Mouse (Mus musculus): ENCODE results near the gene 1700069L16Rik.
A peak's percentile ranks its signal among the peaks of the same experiment; 100 is the strongest.

1700069L16Rik gene

GRCm38 (mm10) chr5:113724446-113724845, at the start of gene 1700069L16Rik:
Gene 1700069L16Rik, minus strand, starts transcription at chr5:113724772.
- DNase-seq (ENCODE audit: low spot score), result peak; percentile 74

- peak; percentile 71 for DNase-seq (ENCODE audit: low spot score)
Measured at GRCm38 (mm10) chr5:113773664-113774063, 49.1 kb upstream of the 1700069L16Rik start.

- DNase-seq (ENCODE audit: low spot score), result no peak
Measured at GRCm38 (mm10) chr5:113772905-113773519, 48.4 kb upstream of the 1700069L16Rik start.

GRCm38 (mm10) chr5:113772450-113772895, 47.9 kb upstream of the 1700069L16Rik start, which contains the start of the genes Sart3 and Iscu:
Gene Sart3, minus strand, starts transcription at chr5:113772510.
Gene Iscu, plus strand, starts transcription at chr5:113772748.
- DNase-seq (ENCODE audit: low spot score), result peak; percentile 81

GRCm38 (mm10) chr5:113771213-113772162, 46.9 kb upstream of the 1700069L16Rik start:
- DNase-seq (ENCODE audit: low spot score), result peak; percentile 79

GRCm38 (mm10) chr5:113768806-113769205, 44.2 kb upstream of the 1700069L16Rik start:
- DNase-seq (ENCODE audit: low spot score), result no peak

GRCm38 (mm10) chr5:113765641-113766526, 41.3 kb upstream of the 1700069L16Rik start:
- DNase-seq (ENCODE audit: low spot score), result no peak

- DNase-seq (ENCODE audit: low spot score), result no peak
Measured at GRCm38 (mm10) chr5:113764426-113764825, 39.9 kb upstream of the 1700069L16Rik start.

- no peak for DNase-seq (ENCODE audit: low spot score)
Measured at GRCm38 (mm10) chr5:113761585-113761984, 37.0 kb upstream of the 1700069L16Rik start.

GRCm38 (mm10) chr5:113755347-113756030, 30.9 kb upstream of the 1700069L16Rik start:
- no peak for DNase-seq (ENCODE audit: low spot score)

- no peak for DNase-seq (ENCODE audit: low spot score)
Measured at GRCm38 (mm10) chr5:113751521-113752157, 27.1 kb upstream of the 1700069L16Rik start.

- no peak for DNase-seq (ENCODE audit: low spot score)
Measured at GRCm38 (mm10) chr5:113748556-113749331, 24.2 kb upstream of the 1700069L16Rik start.

GRCm38 (mm10) chr5:113747629-113748028, 23.1 kb upstream of the 1700069L16Rik start:
- DNase-seq (ENCODE audit: low spot score), result no peak

GRCm38 (mm10) chr5:113737607-113738237, 13.2 kb upstream of the 1700069L16Rik start:
- DNase-seq (ENCODE audit: low spot score), result no peak

GRCm38 (mm10) chr5:113736522-113737164, 12.1 kb upstream of the 1700069L16Rik start:
- DNase-seq (ENCODE audit: low spot score), result no peak

GRCm38 (mm10) chr5:113736113-113736502, 11.5 kb upstream of the 1700069L16Rik start:
- no peak for DNase-seq (ENCODE audit: low spot score)

- DNase-seq (ENCODE audit: low spot score), result peak; percentile 74
Measured at GRCm38 (mm10) chr5:113735345-113736112, 11.0 kb upstream of the 1700069L16Rik start, which contains the start of gene Ficd. Gene Ficd, plus strand, starts transcription at chr5:113735803.

- DNase-seq (ENCODE audit: low spot score), result no peak
Measured at GRCm38 (mm10) chr5:113735023-113735344, 10.4 kb upstream of the 1700069L16Rik start.

Data from ovary, postnatal 10 days (tissue).